Mouse (Mus musculus): Measurements from ENCODE around the gene Kif23.

Kif23 gene

DNA sequence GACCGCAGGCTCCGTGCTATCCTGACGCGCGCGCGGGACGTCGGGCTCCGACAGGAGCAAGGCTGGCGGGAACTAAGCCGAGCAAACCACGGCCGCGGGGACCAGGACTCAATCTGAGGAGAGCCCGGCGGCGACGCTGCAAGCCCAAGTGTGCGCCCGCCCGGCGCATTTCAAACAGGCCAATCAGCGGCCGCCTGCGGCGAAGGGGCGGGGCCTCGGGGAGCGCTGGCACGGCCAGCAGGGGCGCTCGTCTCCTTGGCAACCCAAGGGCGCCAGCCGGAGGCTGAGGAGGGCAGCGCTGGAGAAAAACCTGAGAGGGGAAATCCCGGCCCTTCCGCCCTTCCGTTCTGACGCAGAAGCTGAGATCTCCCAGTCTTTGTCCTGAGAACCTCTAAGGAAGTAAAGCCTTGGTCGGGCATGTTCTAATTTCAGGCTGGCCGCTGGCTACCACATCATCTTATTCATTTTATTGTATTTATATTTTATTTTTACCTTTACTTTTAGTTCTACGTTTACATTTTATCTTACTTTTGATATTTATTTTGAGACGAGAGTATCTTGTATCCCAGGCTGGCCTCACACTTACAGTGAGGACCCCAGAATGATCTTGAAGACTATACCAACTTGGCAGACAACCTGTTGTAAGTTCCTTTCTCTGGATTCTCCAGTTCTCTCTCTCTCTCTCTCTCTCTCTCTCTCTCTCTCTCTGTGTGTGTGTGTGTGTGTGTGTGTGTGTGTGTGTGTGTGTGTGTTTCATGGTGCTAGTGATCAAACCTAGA lies at the start of gene Kif23:
Gene Kif23, minus strand, starts transcription at position 152 of the 779 bp plus-strand sequence.
- peak; percentile 95 for ATAC-seq (ENCODE audit: low TSS enrichment)

- no peak for ATAC-seq (ENCODE audit: low TSS enrichment)
These were observed 44.6 kb upstream of the Kif23 start for GRCm38 (mm10) chr9:61991158-61991557.

DNA sequence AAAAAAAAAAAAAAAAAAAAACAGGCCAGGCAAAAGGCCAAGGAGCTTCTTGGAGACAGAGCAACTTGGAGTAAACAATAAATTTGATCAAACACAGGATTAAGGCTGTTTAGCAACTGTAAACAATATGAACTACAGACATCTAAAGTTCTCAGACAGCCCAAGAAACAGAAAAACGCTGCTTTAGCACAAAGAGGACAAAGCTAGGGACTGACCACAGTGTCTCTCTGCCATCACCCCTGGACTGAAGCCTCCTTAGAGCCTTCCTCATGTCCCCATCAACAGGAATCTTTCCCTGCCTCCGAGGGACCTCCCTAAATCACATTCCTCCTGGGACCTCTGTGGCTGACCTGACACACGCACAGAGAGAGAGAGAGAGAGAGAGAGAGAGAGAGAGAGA lies 44.2 kb upstream of the Kif23 start:
- no peak for ATAC-seq (ENCODE audit: low TSS enrichment)

DNA sequence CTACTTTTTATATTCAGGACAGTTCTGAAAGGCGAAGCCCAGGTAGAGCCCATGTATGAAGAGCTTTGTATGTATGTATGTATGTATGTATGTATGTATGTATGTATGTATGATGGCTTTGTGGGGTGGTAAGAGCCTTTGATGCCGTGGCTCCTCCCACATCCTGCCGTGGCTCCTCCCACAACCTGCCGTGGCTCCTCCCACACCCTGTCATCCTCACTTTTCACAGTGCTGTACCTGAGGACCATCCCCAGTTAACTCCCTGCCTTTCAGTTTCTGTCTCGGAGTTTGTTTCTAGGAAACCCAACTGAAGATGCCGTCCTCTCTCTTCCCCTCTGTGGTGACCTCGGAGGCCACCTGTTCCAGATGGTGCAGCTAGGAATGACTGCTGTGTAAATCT lies 39.5 kb upstream of the Kif23 start:
- ATAC-seq (ENCODE audit: low TSS enrichment) = no peak

GRCm38 (mm10) chr9:61985183-61985863 lies 38.7 kb upstream of the Kif23 start:
- ATAC-seq (ENCODE audit: low TSS enrichment) = peak; percentile 62; the same call in 1 of the 2 replicates

GRCm38 (mm10) chr9:61982940-61983620 lies 36.5 kb upstream of the Kif23 start:
- no peak for ATAC-seq (ENCODE audit: low TSS enrichment)

GRCm38 (mm10) chr9:61981876-61982275 lies 35.3 kb upstream of the Kif23 start:
- ATAC-seq (ENCODE audit: low TSS enrichment) = no peak

- ATAC-seq (ENCODE audit: low TSS enrichment) = no peak
These were observed 33.4 kb upstream of the Kif23 start for GRCm38 (mm10) chr9:61979983-61980382.

DNA sequence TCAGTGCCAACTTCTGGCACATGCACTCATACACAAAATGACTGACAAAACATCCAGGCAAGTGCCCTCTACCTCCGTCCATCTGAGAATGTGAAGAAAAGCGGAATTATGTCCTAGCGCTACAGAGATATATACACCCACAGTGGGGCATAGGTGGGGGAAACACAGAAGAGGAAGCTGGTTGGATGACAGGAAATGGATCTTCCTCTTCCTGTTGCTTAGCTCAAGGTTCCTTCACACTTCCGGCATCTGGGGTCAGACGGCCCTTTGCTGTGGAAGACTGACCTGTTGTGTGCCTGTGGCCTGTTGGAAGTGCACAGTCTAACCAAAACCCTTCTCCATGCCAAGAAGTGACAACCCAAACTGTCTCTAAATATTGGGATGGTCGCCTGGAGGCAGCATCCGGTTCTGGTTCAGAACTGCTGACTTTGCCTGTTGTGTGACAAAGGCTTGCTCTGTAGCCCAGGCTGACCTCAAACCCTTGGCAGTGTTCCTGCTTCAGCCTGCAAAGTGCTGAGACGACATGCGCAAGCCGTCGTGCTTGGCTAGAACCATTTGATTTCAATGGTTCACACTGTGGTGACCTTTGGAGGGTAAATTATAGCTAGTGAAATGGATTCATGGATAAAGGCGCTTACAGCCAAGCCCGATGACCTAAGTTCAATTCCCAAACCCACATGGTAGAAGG lies 30.8 kb upstream of the Kif23 start:
- no peak for ATAC-seq (ENCODE audit: low TSS enrichment)

DNA sequence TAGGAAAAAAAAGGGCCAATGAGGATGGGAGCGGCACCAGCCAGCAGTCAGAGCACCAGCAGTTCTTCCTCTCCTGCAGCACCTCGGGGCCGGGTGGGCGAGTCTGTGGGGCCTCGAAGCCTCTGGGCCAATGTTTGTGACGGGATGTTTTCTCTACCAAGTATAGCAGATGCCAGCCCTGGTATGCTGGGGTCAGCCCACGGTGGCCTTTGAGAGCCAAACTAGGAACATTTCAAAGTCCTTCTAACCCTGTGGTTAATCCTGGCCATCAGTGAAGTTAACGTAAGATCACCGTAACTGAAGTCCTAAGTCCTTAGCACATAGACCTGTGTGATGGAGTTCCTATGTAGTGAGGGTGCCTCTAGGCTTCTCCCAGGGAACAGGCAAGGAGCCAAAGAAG lies 25.5 kb upstream of the Kif23 start:
- no peak for ATAC-seq (ENCODE audit: low TSS enrichment)

DNA sequence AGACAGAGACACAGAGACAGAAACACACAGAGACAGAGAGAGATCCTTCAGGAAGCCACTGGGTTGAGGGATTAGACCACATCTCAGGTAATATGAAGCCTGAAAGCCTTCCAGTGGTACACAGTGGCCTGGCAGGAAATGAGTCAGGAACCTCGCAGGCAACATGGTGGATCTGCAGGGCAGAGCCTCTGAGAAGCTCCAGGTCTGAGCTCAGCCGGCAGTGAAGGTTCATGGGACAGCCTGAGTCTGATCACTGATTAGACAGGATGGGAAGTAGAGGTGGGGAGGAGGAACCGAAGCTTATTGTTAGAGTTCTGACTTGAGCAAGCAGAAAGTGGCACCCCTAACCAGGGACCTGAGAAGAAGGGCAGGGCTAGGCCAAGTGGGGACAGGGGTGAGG lies 24.5 kb upstream of the Kif23 start:
- ATAC-seq (ENCODE audit: low TSS enrichment) = no peak

DNA sequence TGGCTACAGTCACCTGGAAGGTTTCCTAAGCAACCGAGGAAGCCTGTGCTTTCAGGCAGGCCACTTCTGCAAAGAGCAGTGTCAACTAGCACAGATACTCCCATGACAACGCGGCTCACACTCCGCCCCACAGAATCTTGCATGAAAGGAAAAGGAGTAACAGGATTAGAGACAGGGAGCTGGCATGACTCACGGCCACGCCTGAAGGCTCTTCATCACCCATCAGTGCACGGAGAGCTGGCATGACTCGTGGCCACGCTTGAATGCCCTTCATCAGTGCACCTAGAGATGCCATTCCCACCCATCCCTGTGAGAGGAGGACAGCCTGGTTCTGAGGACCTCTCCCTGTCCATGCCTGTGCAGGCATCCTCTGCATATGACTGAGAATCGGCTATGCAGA lies 20.8 kb upstream of the Kif23 start:
- peak; percentile 69; the same call in 1 of the 2 replicates for ATAC-seq (ENCODE audit: low TSS enrichment)

DNA sequence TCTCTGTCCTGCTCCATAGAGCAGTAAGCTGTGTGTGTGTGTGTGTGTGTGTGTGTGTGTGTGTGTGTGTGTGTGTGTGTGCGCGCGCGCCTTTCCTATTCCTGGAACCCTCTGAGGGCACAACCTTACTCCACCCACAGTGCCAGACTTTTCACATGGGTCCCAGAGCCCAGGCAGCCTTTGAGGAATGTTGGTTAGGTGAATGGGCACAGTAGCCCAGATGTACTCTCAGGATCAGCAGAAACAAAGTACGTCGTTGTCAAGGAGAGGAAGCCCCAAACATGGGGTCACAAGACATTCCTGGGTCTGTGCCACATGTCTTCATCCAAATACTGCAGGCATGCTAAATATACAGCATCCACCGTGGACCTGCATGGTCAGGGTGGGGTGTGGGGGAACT lies 19.4 kb upstream of the Kif23 start:
- ATAC-seq (ENCODE audit: low TSS enrichment) = no peak

DNA sequence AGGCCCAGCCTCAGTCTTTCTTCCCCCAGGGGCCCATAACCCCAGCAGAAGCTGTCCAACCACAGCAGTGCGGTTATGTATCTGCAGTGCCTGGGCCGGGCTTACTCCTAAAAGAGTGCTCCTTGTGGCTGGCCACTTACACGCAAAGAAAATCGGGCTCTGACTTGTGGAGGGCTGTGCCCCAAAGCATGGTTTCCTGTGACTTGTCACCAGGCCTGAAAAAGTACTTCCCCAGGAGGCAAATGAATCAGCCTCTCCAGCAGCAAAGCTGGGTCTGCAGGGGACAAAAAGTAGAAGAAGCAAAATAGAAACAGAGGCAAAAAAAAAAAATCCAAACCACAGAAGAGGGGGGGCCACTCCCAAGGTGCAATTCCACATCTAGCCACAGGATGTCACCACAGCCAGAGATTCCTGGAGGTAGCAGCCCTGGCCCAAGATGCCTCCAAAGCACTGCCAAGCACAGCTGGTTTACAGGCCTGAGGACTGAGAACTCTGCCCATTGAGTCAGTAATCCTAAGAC lies 18.9 kb upstream of the Kif23 start:
- ATAC-seq (ENCODE audit: low TSS enrichment) = peak; percentile 73

DNA sequence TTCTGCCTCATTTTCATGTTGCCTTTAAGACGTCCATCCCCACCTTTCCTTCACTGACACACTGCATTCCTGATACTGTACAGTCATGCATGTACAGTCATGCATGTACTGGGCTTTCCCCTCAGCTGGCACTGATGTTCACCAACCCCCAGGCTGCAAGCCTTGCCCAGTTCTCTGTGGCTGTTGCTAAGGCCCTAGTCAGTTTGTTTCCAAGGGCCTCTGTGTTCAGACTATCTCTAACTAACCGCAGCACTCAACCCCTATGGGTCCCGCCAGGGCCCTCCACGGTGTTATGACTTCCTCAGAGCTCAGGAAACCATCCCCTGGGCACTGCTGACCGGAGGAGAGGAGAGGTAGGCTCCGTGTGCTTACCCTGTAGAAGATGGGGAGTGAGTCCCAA lies 16.8 kb upstream of the Kif23 start:
- no peak for ATAC-seq (ENCODE audit: low TSS enrichment)

DNA sequence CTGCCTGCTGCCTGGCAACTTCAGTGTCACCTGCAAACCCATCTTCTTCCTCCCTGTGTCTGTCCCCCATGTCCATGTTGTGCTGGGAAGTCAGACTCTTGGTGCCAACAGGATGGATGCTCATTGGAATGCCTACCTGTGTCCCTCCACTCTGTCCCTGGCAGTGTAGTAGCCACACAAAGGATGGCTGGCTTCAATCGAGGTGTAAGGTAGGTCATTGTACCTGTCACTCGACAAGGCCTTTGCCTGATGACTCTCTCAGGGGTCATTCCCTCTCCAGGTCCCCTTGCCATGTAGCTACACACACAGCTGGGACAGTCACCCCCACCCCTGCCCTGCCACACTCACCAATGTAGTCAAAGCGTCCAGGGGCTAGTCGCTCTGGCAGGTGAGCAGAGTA lies 14.6 kb upstream of the Kif23 start:
- no peak for ATAC-seq (ENCODE audit: low TSS enrichment)

GRCm38 (mm10) chr9:61960753-61961152 lies 14.2 kb upstream of the Kif23 start:
- no peak for ATAC-seq (ENCODE audit: low TSS enrichment)

- ATAC-seq (ENCODE audit: low TSS enrichment) = no peak
These were observed 13.5 kb upstream of the Kif23 start for GRCm38 (mm10) chr9:61959921-61960569.

DNA sequence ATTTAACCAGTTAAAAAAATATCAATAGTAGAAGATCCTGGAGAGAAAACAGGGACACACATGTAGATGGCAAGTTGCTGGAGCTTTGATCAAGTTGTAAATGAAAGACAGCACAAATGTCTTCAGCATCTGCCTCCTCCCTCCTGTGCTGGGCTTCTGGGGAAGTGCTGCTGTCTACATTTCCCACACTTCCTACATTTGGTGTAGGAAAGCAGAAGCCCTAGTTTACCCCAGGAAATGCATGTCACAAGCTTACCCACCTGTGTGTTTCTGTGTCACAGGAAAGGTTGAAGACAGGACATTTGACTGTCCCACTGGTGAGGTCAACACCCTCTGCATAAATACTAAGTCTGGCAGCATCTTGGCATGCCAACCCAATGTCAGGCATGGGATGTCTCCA lies 8.1 kb upstream of the Kif23 start:
- no peak for ATAC-seq (ENCODE audit: low TSS enrichment)

DNA sequence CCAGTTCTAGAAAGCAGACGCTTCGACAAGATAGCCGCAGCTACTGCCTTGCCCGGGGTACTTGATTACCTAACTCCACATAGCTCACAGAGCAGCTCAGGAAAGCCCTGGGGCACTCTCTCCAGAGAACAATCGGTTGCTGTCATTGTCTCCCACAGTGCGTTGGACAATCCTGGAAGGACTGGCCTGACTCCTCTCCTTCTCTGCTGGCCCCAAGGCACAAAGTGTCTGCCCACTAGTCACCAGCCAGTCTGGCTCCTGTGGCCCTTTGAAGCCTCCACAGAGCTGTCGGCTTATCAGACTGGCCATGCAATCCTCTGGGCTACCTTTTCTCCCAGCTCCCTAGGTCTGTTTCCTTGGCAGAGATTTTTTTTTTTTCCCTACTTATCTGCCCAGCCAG lies 5.7 kb upstream of the Kif23 start:
- no peak for ATAC-seq (ENCODE audit: low TSS enrichment)

All from frontal cortex, adult (tissue).